Mouse (Mus musculus): ENCODE measurements at regions not wholly inside any gene's neighbourhood (a gene's known extent, or its start where the extent isn't known, plus 50 kb on each side); places are given as distances from the start of the nearest gene placed in this dataset.

GRCm38 (mm10) chr3:144086176-144086575 is 118.8 kb downstream of the Lmo4 start:
- Histone ChIP-seq H3K36me3 (ENCODE audit: control insufficient read depth, insufficient read depth, low read length) (no peaks in the 10 kb centered on the region), H3K27ac (ENCODE audit: low read length) (no peak overlapping the region), H3K9ac (ENCODE audit: low read depth, low read length) (no peak overlapping the region), H3K4me1 (ENCODE audit: control insufficient read depth, insufficient read depth, low read length) (0 out of 2 replicates have a peak, but pooled peaks cover 10% of the 10 kb centered on the region), H3K27me3 (replicated peaks; ENCODE audit: control insufficient read depth, insufficient read depth, low read length) (no peaks in the 10 kb centered on the region), H3K9me3 (ENCODE audit: control insufficient read depth, low read length) (no peaks in the 10 kb centered on the region), H3K4me3 (ENCODE audit: low read length) (no peak overlapping the region), H3K4me2 (ENCODE audit: low read depth, low read length) (no peak overlapping the region)
- 81% methylated on average over 3 of the region's 3 CpGs for WGBS
- no peak for ATAC-seq

GRCm38 (mm10) chr3:144079960-144080359 is 125.1 kb downstream of the Lmo4 start:
- H3K27me3 ChIP-seq (replicated peaks; ENCODE audit: control insufficient read depth, insufficient read depth, low read length), result no peaks in the 10 kb centered on the region

DNA sequence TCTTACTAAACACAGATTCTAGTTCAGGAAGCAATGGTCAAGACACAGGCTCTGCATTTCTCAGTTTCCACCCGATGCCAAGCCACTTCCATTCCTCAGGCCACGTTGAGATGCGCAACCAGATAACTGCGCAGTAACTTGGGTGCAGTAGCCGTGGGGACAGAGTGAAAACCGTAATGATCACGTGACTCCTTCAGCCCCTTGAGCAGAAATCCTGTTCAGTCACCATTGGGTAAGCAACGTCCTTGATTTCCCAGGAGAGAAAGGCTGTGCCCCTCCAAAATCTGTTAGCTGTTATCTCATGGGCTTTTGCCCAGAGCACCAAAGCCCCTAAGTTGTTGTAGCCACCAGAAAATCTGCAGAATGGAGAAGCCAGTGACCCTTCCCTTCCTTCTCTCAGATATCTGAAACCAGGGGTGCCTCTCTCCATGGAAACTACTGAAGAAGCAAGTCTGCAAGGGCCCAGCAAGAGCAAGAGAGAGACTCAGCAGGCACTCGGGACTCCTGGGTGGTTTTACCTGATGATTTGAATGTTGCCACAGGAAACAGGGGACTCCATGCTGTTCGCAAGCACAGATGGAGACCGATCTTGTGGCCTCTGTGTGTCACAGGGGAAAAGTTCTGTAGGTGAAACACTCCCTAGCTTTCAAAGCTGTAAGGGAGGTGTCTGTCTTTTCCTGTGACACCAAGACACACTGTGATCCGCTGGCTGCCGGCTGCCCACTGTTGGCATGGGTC is 126.7 kb downstream of the Lmo4 start:
- H3K4me3 ChIP-seq (ENCODE audit: low read length), result no peak overlapping the region
- no peaks in the 10 kb centered on the region for H3K36me3 ChIP-seq (ENCODE audit: control insufficient read depth, insufficient read depth, low read length)
- no peaks in the 10 kb centered on the region for H3K27me3 ChIP-seq (replicated peaks; ENCODE audit: control insufficient read depth, insufficient read depth, low read length)
- H3K27ac ChIP-seq (ENCODE audit: low read length), result no peak overlapping the region
- no peak for ATAC-seq
- H3K9ac ChIP-seq (ENCODE audit: low read depth, low read length), result no peak overlapping the region
- H3K9me3 ChIP-seq (ENCODE audit: control insufficient read depth, low read length), result no peaks in the 10 kb centered on the region
- H3K4me1 ChIP-seq (ENCODE audit: control insufficient read depth, insufficient read depth, low read length), result no peaks in the 10 kb centered on the region
- H3K4me2 ChIP-seq (ENCODE audit: low read depth, low read length), result no peak overlapping the region
- 81% methylated on average over 13 of the region's 13 CpGs for whole genome bisulfite sequencing

More at GRCm38 (mm10) chr3:144079960-144080359, 125.1 kb downstream of the Lmo4 start:
- H3K4me2 ChIP-seq (ENCODE audit: low read depth, low read length), result no peak overlapping the region
- no peaks in the 10 kb centered on the region for H3K36me3 ChIP-seq (ENCODE audit: control insufficient read depth, insufficient read depth, low read length)
- H3K4me1 ChIP-seq (ENCODE audit: control insufficient read depth, insufficient read depth, low read length), result no peaks in the 10 kb centered on the region
- H3K9ac ChIP-seq (ENCODE audit: low read depth, low read length), result no peak overlapping the region
- ATAC-seq, result no peak
- no peak overlapping the region for H3K4me3 ChIP-seq (ENCODE audit: low read length)
- no peaks in the 10 kb centered on the region for H3K9me3 ChIP-seq (ENCODE audit: control insufficient read depth, low read length)
- WGBS, result 81% methylated on average over 3 of the region's 3 CpGs
- no peak overlapping the region for H3K27ac ChIP-seq (ENCODE audit: low read length)

DNA sequence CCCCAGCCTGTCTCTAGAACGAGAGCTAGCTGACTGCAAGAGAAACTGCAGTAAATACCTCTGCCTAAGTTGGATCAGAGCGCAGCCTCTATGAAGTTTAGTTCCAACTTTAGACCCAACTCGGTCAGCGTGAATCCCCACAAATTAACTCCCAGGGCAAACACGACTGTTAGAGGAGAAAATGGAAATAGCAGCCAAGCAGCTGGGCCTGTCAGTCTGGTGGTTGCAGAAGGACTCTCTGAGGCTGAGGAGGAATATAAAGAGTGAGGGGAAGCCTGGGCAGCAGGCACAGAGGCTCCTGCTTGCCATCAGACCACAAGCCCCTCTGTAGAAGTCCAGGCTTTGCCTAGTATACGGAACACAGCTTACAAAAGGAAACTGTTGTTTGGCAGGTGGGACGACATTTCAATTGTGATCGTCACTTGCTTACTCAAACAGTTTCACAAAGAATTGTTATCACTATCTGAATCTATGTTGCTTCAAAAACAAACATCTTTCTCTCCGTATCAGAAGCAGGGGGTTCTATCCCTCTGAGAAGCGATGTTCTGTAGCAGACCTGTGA is 135.0 kb downstream of the Lmo4 start:
- no peak overlapping the region for H3K4me3 ChIP-seq (ENCODE audit: low read length)
- H3K4me1 ChIP-seq (ENCODE audit: control insufficient read depth, insufficient read depth, low read length), result no peaks in the 10 kb centered on the region
- no peak overlapping the region for H3K9ac ChIP-seq (ENCODE audit: low read depth, low read length)
- no peaks in the 10 kb centered on the region for H3K36me3 ChIP-seq (ENCODE audit: control insufficient read depth, insufficient read depth, low read length)
- ATAC-seq, result no peak
- 70% methylated on average over 10 of the region's 10 CpGs for WGBS
- no peaks in the 10 kb centered on the region for H3K9me3 ChIP-seq (ENCODE audit: control insufficient read depth, low read length)
- H3K27me3 ChIP-seq (replicated peaks; ENCODE audit: control insufficient read depth, insufficient read depth, low read length), result no peaks in the 10 kb centered on the region
- no peak overlapping the region for H3K27ac ChIP-seq (ENCODE audit: low read length)
- H3K4me2 ChIP-seq (ENCODE audit: low read depth, low read length), result no peak overlapping the region

DNA sequence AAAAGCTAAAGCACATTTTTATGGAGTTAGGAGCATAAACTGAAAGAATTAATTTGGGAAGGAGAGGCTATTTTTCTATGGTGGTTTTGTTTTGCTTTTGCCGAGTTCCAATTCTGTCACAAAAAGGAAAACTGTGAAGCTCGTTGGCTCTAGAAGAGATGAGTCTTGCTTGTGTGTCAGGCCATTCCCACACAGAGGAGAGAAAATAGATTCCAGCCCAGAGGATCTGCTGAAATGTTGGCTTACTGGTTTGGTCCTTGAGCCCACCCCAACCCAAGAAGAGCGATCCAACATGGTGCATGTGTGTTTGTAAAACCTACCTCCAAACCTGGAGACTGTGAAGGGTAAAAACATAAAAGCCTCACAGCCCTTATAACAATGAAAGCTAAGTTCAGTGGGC is 138.0 kb downstream of the Lmo4 start:
- Histone ChIP-seq H3K4me1 (ENCODE audit: control insufficient read depth, insufficient read depth, low read length) (no peaks in the 10 kb centered on the region), H3K4me2 (ENCODE audit: low read depth, low read length) (no peak overlapping the region), H3K4me3 (ENCODE audit: low read length) (no peak overlapping the region), H3K27ac (ENCODE audit: low read length) (no peak overlapping the region), H3K27me3 (replicated peaks; ENCODE audit: control insufficient read depth, insufficient read depth, low read length) (no peaks in the 10 kb centered on the region), H3K9ac (ENCODE audit: low read depth, low read length) (no peak overlapping the region), H3K36me3 (ENCODE audit: control insufficient read depth, insufficient read depth, low read length) (no peaks in the 10 kb centered on the region), H3K9me3 (ENCODE audit: control insufficient read depth, low read length) (no peaks in the 10 kb centered on the region)
- no peak for ATAC-seq
- 77% methylated on average over 3 of the region's 3 CpGs for WGBS

DNA sequence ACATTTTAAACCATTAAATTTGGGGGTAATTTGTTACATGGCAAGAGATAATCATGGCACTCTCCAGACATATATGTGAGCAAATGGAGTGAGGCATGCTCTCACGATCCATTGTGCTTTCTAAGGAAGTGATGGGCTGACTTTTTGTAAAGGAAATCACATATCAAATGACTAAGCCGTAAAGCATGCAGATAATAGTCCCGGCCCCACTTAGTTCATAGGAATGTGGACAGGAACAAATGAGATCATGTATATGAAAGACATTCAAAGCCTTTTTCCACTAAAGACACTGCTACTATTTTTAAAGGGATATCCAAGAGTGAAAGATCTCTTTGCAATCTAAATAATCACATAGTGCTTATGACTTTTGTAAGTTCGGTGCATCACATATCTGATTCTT is 146.9 kb downstream of the Lmo4 start:
- no peak overlapping the region for H3K9ac ChIP-seq (ENCODE audit: low read depth, low read length)
- no peaks in the 10 kb centered on the region for H3K27me3 ChIP-seq (replicated peaks; ENCODE audit: control insufficient read depth, insufficient read depth, low read length)
- H3K4me2 ChIP-seq (ENCODE audit: low read depth, low read length), result no peak overlapping the region
- ATAC-seq, result no peak
- H3K4me3 ChIP-seq (ENCODE audit: low read length), result no peak overlapping the region
- no peaks in the 10 kb centered on the region for H3K4me1 ChIP-seq (ENCODE audit: control insufficient read depth, insufficient read depth, low read length)
- 51% methylated on average over 4 of the region's 4 CpGs for WGBS
- no peak overlapping the region for H3K27ac ChIP-seq (ENCODE audit: low read length)
- no peaks in the 10 kb centered on the region for H3K36me3 ChIP-seq (ENCODE audit: control insufficient read depth, insufficient read depth, low read length)
- H3K9me3 ChIP-seq (ENCODE audit: control insufficient read depth, low read length), result no peaks in the 10 kb centered on the region

DNA sequence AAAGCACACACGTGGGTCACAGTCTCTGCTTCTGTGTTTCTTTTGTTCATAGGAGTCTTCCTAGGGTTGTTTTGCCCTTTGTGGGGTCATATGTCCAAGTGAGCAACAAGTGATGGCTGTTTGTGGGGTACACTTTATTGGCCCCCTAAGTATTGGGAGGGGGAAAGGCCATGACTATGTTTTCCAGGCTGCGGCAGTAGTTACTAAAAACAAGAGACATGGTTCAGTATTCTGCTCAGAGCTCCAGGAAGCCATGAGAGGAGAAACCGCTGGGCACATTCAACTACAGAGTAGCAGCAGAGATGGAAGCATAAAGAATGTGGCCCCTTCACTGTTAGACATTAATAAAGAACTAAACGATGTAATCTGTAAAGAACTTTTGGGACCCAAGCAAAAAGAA is 154.7 kb downstream of the Lmo4 start:
- Histone ChIP-seq H3K4me2 (ENCODE audit: low read depth, low read length) (no peak overlapping the region), H3K4me3 (ENCODE audit: low read length) (no peak overlapping the region), H3K27ac (ENCODE audit: low read length) (no peak overlapping the region), H3K36me3 (ENCODE audit: control insufficient read depth, insufficient read depth, low read length) (no peaks in the 10 kb centered on the region), H3K27me3 (replicated peaks; ENCODE audit: control insufficient read depth, insufficient read depth, low read length) (no peaks in the 10 kb centered on the region), H3K4me1 (ENCODE audit: control insufficient read depth, insufficient read depth, low read length) (no peaks in the 10 kb centered on the region), H3K9me3 (ENCODE audit: control insufficient read depth, low read length) (no peaks in the 10 kb centered on the region), H3K9ac (ENCODE audit: low read depth, low read length) (no peak overlapping the region)
- no peak for ATAC-seq
- WGBS, result 91% methylated on average over 4 of the region's 4 CpGs

DNA sequence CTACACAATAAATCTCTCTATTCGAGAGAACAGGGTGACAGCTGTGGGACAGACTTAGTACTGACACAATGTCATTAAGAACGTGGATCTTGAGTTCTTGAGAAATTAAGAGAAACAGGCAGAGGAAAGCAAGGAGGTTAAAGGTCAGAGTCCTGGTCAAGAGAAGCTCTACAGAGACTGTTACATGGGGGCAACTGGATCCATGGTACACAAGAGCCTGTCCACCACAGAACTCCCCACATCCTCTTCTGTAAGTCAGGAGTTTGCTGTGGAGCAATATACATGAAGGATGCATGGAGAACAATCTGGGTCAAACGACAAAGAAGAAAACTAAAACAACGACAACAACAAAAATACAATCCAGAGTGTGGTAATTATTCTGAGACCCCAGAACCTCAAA is 155.8 kb downstream of the Lmo4 start:
- 57% methylated on average over 4 of the region's 4 CpGs for WGBS
- no peak for ATAC-seq

DNA sequence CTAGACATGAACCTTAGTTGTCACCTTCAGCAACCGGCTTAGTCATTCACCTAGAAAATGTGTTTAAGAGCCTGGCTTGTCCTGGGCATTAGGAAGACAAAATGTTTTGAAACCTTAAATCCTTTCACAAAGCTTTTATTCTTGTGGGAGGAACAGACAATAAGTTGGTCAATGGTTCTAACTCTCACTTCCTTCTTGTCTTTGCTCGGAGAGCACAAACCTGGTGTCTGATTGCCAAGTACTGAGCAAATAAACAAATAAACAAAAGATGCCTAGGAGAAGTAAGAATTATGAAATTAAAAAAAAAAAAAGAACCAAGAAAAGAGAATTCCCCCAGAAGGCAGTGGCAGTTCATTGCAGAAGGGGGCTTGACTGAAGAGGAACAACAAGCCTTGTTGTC is 160.7 kb downstream of the Lmo4 start:
- Histone ChIP-seq H3K4me2 (ENCODE audit: low read depth, low read length) (no peak overlapping the region), H3K9me3 (ENCODE audit: control insufficient read depth, low read length) (no peaks in the 10 kb centered on the region), H3K4me1 (ENCODE audit: control insufficient read depth, insufficient read depth, low read length) (no peaks in the 10 kb centered on the region), H3K27ac (ENCODE audit: low read length) (no peak overlapping the region), H3K4me3 (ENCODE audit: low read length) (no peak overlapping the region), H3K36me3 (ENCODE audit: control insufficient read depth, insufficient read depth, low read length) (no peaks in the 10 kb centered on the region), H3K9ac (ENCODE audit: low read depth, low read length) (no peak overlapping the region), H3K27me3 (replicated peaks; ENCODE audit: control insufficient read depth, insufficient read depth, low read length) (no peaks in the 10 kb centered on the region)
- no peak for ATAC-seq
- WGBS, result 86% methylated on average over 2 of the region's 2 CpGs

More for the DNA sequence above, 155.8 kb downstream of the Lmo4 start:
- Histone ChIP-seq H3K9ac (ENCODE audit: low read depth, low read length) (no peak overlapping the region), H3K4me3 (ENCODE audit: low read length) (no peak overlapping the region), H3K9me3 (ENCODE audit: control insufficient read depth, low read length) (no peaks in the 10 kb centered on the region), H3K27ac (ENCODE audit: low read length) (no peak overlapping the region), H3K4me1 (ENCODE audit: control insufficient read depth, insufficient read depth, low read length) (no peaks in the 10 kb centered on the region), H3K4me2 (ENCODE audit: low read depth, low read length) (no peak overlapping the region), H3K27me3 (replicated peaks; ENCODE audit: control insufficient read depth, insufficient read depth, low read length) (no peaks in the 10 kb centered on the region), H3K36me3 (ENCODE audit: control insufficient read depth, insufficient read depth, low read length) (no peaks in the 10 kb centered on the region)

DNA sequence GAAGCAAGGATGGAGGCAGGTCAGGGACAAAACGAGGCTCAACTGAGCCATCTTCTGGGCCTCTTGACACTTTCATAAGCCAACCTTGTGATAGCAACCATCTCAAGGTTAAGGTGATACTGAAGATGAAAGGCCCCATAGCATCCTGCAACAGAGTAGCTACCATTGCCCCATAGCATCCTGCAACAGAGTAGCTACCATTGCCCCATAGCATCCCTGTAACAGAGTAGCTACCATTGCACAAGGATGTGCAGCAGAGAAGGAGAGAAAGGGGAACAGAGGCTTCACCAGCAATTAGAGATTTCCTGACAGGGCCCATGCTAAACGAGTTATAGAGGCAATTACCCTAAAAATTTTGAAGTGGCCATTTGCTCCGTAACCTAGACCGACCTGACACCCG is 163.2 kb downstream of the Lmo4 start:
- H3K36me3 ChIP-seq (ENCODE audit: control insufficient read depth, insufficient read depth, low read length), result no peaks in the 10 kb centered on the region
- 70% methylated on average over 5 of the region's 5 CpGs for WGBS
- H3K27ac ChIP-seq (ENCODE audit: low read length), result no peak overlapping the region
- no peak overlapping the region for H3K9ac ChIP-seq (ENCODE audit: low read depth, low read length)
- no peaks in the 10 kb centered on the region for H3K27me3 ChIP-seq (replicated peaks; ENCODE audit: control insufficient read depth, insufficient read depth, low read length)
- H3K4me3 ChIP-seq (ENCODE audit: low read length), result no peak overlapping the region
- no peak overlapping the region for H3K4me2 ChIP-seq (ENCODE audit: low read depth, low read length)
- no peaks in the 10 kb centered on the region for H3K9me3 ChIP-seq (ENCODE audit: control insufficient read depth, low read length)
- H3K4me1 ChIP-seq (ENCODE audit: control insufficient read depth, insufficient read depth, low read length), result no peaks in the 10 kb centered on the region
- no peak for ATAC-seq

Data from intestine, embryonic 16.5 days (tissue).